7 mouse cellular contexts compared by ENCODE assay signal in genomic region chr7:28169489-28170422, GRCm38 (mm10). TPM values are rescaled to one million over a fixed set of nuclear protein-coding genes. Genes with fewer than 3 reads are reported as not detected.
DNase-seq lines count a peak whose midpoint lies in the region; ATAC-seq lines count a peak whose summit lies in the region.

Gene Fbl (plus strand): TSS chr7:28169710.

- intact Hi-C loops in gastrocnemius, postnatal 36 days (cut with DNase I), result loop anchor here (2.0 kb wide), 1 partner anchor 37 kb away; no protein-coding TSS in a partner anchor
- intact Hi-C loops in left cerebral cortex, postnatal 25 days (cut with DNase I), result loop anchor here (1.0 kb wide), 2 partner anchors 10 to 119 kb away; partner anchors contain the start of genes Dyrk1b and Psmc4

- H3K4me3 ChIP-seq in intestine, embryonic 15.5 days (replicated peaks), result peak within 1 kb of the TSS; percentile 96
- peak within 1 kb of the TSS; percentile 89 for H3K4me3 ChIP-seq in midbrain, embryonic 10.5 days

- ATAC-seq in intestine, embryonic 15.5 days, result peak; percentile 95

- WGBS in intestine, embryonic 15.5 days, result under 1% methylated on average over 80 of the region's 80 CpGs
- under 1% methylated on average over 80 of the region's 80 CpGs for WGBS in midbrain, embryonic 10.5 days

- no peaks in the 10 kb centered on the region for H3K36me3 ChIP-seq in intestine, embryonic 15.5 days
- H3K36me3 ChIP-seq in midbrain, embryonic 10.5 days, result peaks cover 8% of the 10 kb centered on the region

- H3K9me3 ChIP-seq in intestine, embryonic 15.5 days, result no peaks in the 10 kb centered on the region
- 0 out of 2 replicates have a peak, but pooled peaks cover 8% of the 10 kb centered on the region for H3K9me3 ChIP-seq in midbrain, embryonic 10.5 days (replicated peaks)

- H3K4me1 ChIP-seq in intestine, embryonic 15.5 days (replicated peaks), result peaks cover 24% of the 10 kb centered on the region
- H3K4me1 ChIP-seq in midbrain, embryonic 10.5 days, result peaks cover 30% of the 10 kb centered on the region

- H3K27ac ChIP-seq in intestine, embryonic 15.5 days, result peak within 1 kb of the TSS; percentile 94
- H3K27ac ChIP-seq in midbrain, embryonic 10.5 days (replicated peaks), result peak within 1 kb of the TSS; percentile 84

- peak within 1 kb of the TSS; percentile 73 for H3K4me2 ChIP-seq in intestine, embryonic 15.5 days (replicated peaks)

- DNase-seq in adrenal gland, adult 18-20 months (ENCODE audit: low spot score in 2 of 2), result peak; percentile 87 to 89
- DNase-seq in embryo, embryonic 11 days, result peak; percentile 97
- DNase-seq in gastrocnemius, postnatal 36 days, result peak; percentile 84 to 85
- peak; percentile 94 to 96 for DNase-seq in left cerebral cortex, postnatal 25 days (ENCODE audit: low spot score in 2 of 2)
- peak; percentile 92 for DNase-seq in midbrain, embryonic 10.5 days (ENCODE audit: low spot score)
- DNase-seq in right cerebral cortex, postnatal 4 days, result peak; percentile 87

- H3K9ac ChIP-seq in intestine, embryonic 15.5 days, result peak within 1 kb of the TSS; percentile 85

- H3K27me3 ChIP-seq in intestine, embryonic 15.5 days (replicated peaks), result no peaks in the 10 kb centered on the region
- H3K27me3 ChIP-seq in midbrain, embryonic 10.5 days (ENCODE audit: low read depth, poor library complexity, severe bottlenecking), result no peaks in the 10 kb centered on the region

RNA-seq across cellular contexts. Expression of gene Fbl, which starts in this region (rescaled TPM):
- 100 to 1,000 TPM in 1 of 2 experiments, 10 to 100 TPM in 1; 98.0 to 114 TPM for total RNA-seq in adrenal gland, adult 18-20 months (2021)
- total RNA-seq in gastrocnemius, postnatal 36 days (2021), result 10 to 100 TPM; 18.8 to 22.9 TPM
- polyA plus RNA-seq in intestine, embryonic 15.5 days (2015; fragmentation: Nextera tagmentation; extraction: Ambion mirVana), result 133 and 140 TPM in 2 replicates
- 10 to 100 TPM; 51.5 to 55.3 TPM for total RNA-seq in left cerebral cortex, postnatal 25 days (2021)
- 136 and 158 TPM in 2 replicates for polyA plus RNA-seq in midbrain, embryonic 10.5 days (2016; fragmentation: Nextera tagmentation; extraction: Ambion mirVana)

Comparison
In these comparisons a context has a peak if more than half of its experiments do, and no peak if none do; other contexts are left out.
1. Peak in every context shown above with its lines: DNase-seq, ATAC-seq, H3K4me3 ChIP-seq and H3K27ac ChIP-seq.